Mouse (Mus musculus): ENCODE results near the gene Zcchc4. TPM values are rescaled to one million over a fixed set of nuclear protein-coding genes. Genes with fewer than 3 reads are reported as not detected.

The Zcchc4 gene
- polyA plus RNA-seq, 1 experiment from 2014 or later, result 10.2 TPM

DNA sequence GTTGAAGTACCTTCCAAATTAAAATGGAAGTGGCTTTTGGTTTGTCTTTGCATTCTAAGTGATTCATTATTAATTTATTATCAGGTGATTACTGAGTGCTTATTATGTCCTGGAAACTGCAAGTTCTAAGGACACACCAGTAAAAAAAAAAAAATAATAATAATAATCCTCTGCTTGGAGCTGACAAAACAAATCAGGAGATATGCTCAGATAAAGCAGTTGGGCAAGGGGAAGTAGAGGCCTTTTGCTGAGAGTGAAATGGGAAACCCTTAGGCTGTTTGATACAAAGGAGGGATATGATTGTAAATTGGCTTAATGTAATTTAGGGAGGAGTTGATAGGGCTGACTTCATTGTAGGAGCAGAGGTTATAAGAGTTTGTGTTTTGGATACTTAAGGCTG, 28.3 kb upstream of the Zcchc4 start:
- Histone ChIP-seq H3K4me1 (ENCODE audit: control insufficient read depth in 2 of 2, insufficient read depth in 2 of 2, low read length in 2 of 2) (peaks cover 0 to 8% of the 10 kb centered on the region in 2 experiments; a peak in 2 of 4 replicates), H3K27me3 (ENCODE audit: control insufficient read depth, insufficient read depth, low read length) (no peaks in the 10 kb centered on the region), H3K9me3 (ENCODE audit: control insufficient read depth, low read length) (no peaks in the 10 kb centered on the region), H3K4me2 (ENCODE audit: low read length) (no peak overlapping the region), H3K4me3 (ENCODE audit: control insufficient read depth in 1 of 2, insufficient read depth in 1 of 2, low read depth in 1 of 2, low read length in 2 of 2) (no peak overlapping the region), H3K9ac (ENCODE audit: low read length) (no peak overlapping the region), H3K27ac (replicated peaks in 1 of 2; ENCODE audit: control insufficient read depth in 1 of 2, insufficient read depth in 1 of 2, low read depth in 2 of 2, low read length in 2 of 2) (no peak overlapping the region), H3K36me3 (ENCODE audit: control insufficient read depth, insufficient read depth, low read length) (0 out of 2 replicates have a peak, but pooled peaks cover 12% of the 10 kb centered on the region)
- ATAC-seq (ENCODE audit: insufficient number of reproducible peaks, insufficient read depth, low FRiP score, low read depth), result no peak

DNA sequence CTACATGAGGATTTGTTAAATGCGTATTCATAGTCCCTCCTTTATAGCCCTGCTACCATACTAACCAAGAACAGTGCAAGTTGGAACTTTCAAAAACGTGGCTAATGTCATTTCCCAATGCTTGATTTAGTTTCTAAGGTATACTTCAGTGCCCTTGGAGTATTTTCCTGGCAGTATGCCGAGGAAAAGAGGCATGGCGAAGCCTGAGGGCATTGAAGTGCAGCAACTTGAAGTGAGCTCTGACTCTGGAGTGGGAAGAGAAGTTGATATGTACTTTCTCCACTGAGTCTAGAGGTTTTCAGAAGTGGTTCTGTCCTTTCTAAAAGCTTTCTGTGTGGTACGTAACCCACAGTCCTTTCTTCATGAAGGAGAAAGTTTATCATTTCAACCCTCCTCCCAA, 26.5 kb upstream of the Zcchc4 start:
- no peak overlapping the region for H3K9ac ChIP-seq (ENCODE audit: low read length)

GRCm38 (mm10) chr5:52753146-52753545, 22.1 kb upstream of the Zcchc4 start:
- H3K4me3 ChIP-seq (ENCODE audit: control insufficient read depth in 1 of 2, insufficient read depth in 1 of 2, low read depth in 1 of 2, low read length in 2 of 2), result no peak overlapping the region
- ATAC-seq (ENCODE audit: insufficient number of reproducible peaks, insufficient read depth, low FRiP score, low read depth), result no peak

More for the DNA sequence above, 26.5 kb upstream of the Zcchc4 start:
- WGBS, result 71% methylated on average over 5 of the region's 5 CpGs
- H3K4me3 ChIP-seq (ENCODE audit: control insufficient read depth in 1 of 2, insufficient read depth in 1 of 2, low read depth in 1 of 2, low read length in 2 of 2), result no peak overlapping the region
- H3K9me3 ChIP-seq (ENCODE audit: control insufficient read depth, low read length), result no peaks in the 10 kb centered on the region
- no peak overlapping the region for H3K4me2 ChIP-seq (ENCODE audit: low read length)
- no peaks in the 10 kb centered on the region for H3K27me3 ChIP-seq (ENCODE audit: control insufficient read depth, insufficient read depth, low read length)
- no peaks in the 10 kb centered on the region for H3K4me1 ChIP-seq (ENCODE audit: control insufficient read depth in 2 of 2, insufficient read depth in 2 of 2, low read length in 2 of 2)
- H3K27ac ChIP-seq (replicated peaks in 1 of 2; ENCODE audit: control insufficient read depth in 1 of 2, insufficient read depth in 1 of 2, low read depth in 2 of 2, low read length in 2 of 2), result no peak overlapping the region
- H3K36me3 ChIP-seq (ENCODE audit: control insufficient read depth, insufficient read depth, low read length), result peaks cover 18% of the 10 kb centered on the region; the same call in 1 of the 2 replicates
- ATAC-seq (ENCODE audit: insufficient number of reproducible peaks, insufficient read depth, low FRiP score, low read depth), result no peak

GRCm38 (mm10) chr5:52754196-52754595, 21.0 kb upstream of the Zcchc4 start:
- no peak overlapping the region for H3K9ac ChIP-seq (ENCODE audit: low read length)
- H3K4me1 ChIP-seq (ENCODE audit: control insufficient read depth in 2 of 2, insufficient read depth in 2 of 2, low read length in 2 of 2), result no peaks in the 10 kb centered on the region
- no peak for ATAC-seq (ENCODE audit: insufficient number of reproducible peaks, insufficient read depth, low FRiP score, low read depth)
- peaks cover 24% of the 10 kb centered on the region; the same call in 1 of the 2 replicates for H3K36me3 ChIP-seq (ENCODE audit: control insufficient read depth, insufficient read depth, low read length)
- no peak overlapping the region for H3K27ac ChIP-seq (replicated peaks in 1 of 2; ENCODE audit: control insufficient read depth in 1 of 2, insufficient read depth in 1 of 2, low read depth in 2 of 2, low read length in 2 of 2)
- H3K4me3 ChIP-seq (ENCODE audit: control insufficient read depth in 1 of 2, insufficient read depth in 1 of 2, low read depth in 1 of 2, low read length in 2 of 2), result no peak overlapping the region
- no peaks in the 10 kb centered on the region for H3K27me3 ChIP-seq (ENCODE audit: control insufficient read depth, insufficient read depth, low read length)
- H3K9me3 ChIP-seq (ENCODE audit: control insufficient read depth, low read length), result no peaks in the 10 kb centered on the region
- no peak overlapping the region for H3K4me2 ChIP-seq (ENCODE audit: low read length)

More at GRCm38 (mm10) chr5:52753146-52753545, 22.1 kb upstream of the Zcchc4 start:
- H3K4me1 ChIP-seq (ENCODE audit: control insufficient read depth in 2 of 2, insufficient read depth in 2 of 2, low read length in 2 of 2), result no peaks in the 10 kb centered on the region
- no peak overlapping the region for H3K4me2 ChIP-seq (ENCODE audit: low read length)
- no peaks in the 10 kb centered on the region for H3K9me3 ChIP-seq (ENCODE audit: control insufficient read depth, low read length)
- no peaks in the 10 kb centered on the region for H3K27me3 ChIP-seq (ENCODE audit: control insufficient read depth, insufficient read depth, low read length)
- H3K9ac ChIP-seq (ENCODE audit: low read length), result no peak overlapping the region
- peaks cover 24% of the 10 kb centered on the region; the same call in 1 of the 2 replicates for H3K36me3 ChIP-seq (ENCODE audit: control insufficient read depth, insufficient read depth, low read length)
- WGBS, result 86% methylated on average over 9 of the region's 9 CpGs
- H3K27ac ChIP-seq (replicated peaks in 1 of 2; ENCODE audit: control insufficient read depth in 1 of 2, insufficient read depth in 1 of 2, low read depth in 2 of 2, low read length in 2 of 2), result no peak overlapping the region

- no peak for ATAC-seq (ENCODE audit: insufficient number of reproducible peaks, insufficient read depth, low FRiP score, low read depth)
- 87% methylated on average over 3 of the region's 3 CpGs for WGBS
- H3K9me3 ChIP-seq (ENCODE audit: control insufficient read depth, low read length), result no peaks in the 10 kb centered on the region
- no peak overlapping the region for H3K4me3 ChIP-seq (ENCODE audit: control insufficient read depth in 1 of 2, insufficient read depth in 1 of 2, low read depth in 1 of 2, low read length in 2 of 2)
- no peaks in the 10 kb centered on the region for H3K4me1 ChIP-seq (ENCODE audit: control insufficient read depth in 2 of 2, insufficient read depth in 2 of 2, low read length in 2 of 2)
- peaks cover 24% of the 10 kb centered on the region; the same call in 1 of the 2 replicates for H3K36me3 ChIP-seq (ENCODE audit: control insufficient read depth, insufficient read depth, low read length)
- no peak overlapping the region for H3K27ac ChIP-seq (replicated peaks in 1 of 2; ENCODE audit: control insufficient read depth in 1 of 2, insufficient read depth in 1 of 2, low read depth in 2 of 2, low read length in 2 of 2)
- H3K27me3 ChIP-seq (ENCODE audit: control insufficient read depth, insufficient read depth, low read length), result no peaks in the 10 kb centered on the region
- H3K4me2 ChIP-seq (ENCODE audit: low read length), result no peak overlapping the region
- H3K9ac ChIP-seq (ENCODE audit: low read length), result no peak overlapping the region
Observed at GRCm38 (mm10) chr5:52755337-52755736, 19.9 kb upstream of the Zcchc4 start.

- no peak for ATAC-seq (ENCODE audit: insufficient number of reproducible peaks, insufficient read depth, low FRiP score, low read depth)
- Histone ChIP-seq H3K4me1 (ENCODE audit: control insufficient read depth in 2 of 2, insufficient read depth in 2 of 2, low read length in 2 of 2) (no peaks in the 10 kb centered on the region), H3K9ac (ENCODE audit: low read length) (no peak overlapping the region), H3K36me3 (ENCODE audit: control insufficient read depth, insufficient read depth, low read length) (peaks cover 23% of the 10 kb centered on the region), H3K27me3 (ENCODE audit: control insufficient read depth, insufficient read depth, low read length) (no peaks in the 10 kb centered on the region), H3K4me3 (ENCODE audit: control insufficient read depth in 1 of 2, insufficient read depth in 1 of 2, low read depth in 1 of 2, low read length in 2 of 2) (no peak overlapping the region), H3K4me2 (ENCODE audit: low read length) (no peak overlapping the region), H3K9me3 (ENCODE audit: control insufficient read depth, low read length) (no peaks in the 10 kb centered on the region), H3K27ac (replicated peaks in 1 of 2; ENCODE audit: control insufficient read depth in 1 of 2, insufficient read depth in 1 of 2, low read depth in 2 of 2, low read length in 2 of 2) (no peak overlapping the region)
- 91% methylated on average over 6 of the region's 6 CpGs for WGBS
Observed at GRCm38 (mm10) chr5:52755989-52756388, 19.2 kb upstream of the Zcchc4 start.

DNA sequence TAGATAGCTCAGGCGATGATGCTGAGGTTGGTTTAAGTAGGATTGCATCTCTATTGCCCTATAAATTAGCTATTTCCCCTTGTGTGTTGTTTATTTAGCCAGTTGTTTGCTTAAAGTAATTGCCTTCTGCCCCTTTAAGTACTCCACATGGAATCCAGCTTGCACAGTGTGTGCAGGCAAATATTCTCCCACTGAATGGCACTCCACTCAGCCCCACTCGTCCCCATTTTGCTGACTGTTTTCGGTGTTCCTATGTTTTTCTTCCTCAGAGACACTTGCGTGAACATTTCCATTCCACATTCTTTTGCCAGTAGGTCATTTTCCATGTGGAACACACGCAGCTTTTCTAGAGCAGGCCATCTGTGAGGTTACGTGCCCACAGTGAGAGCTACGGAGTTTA, 12.6 kb upstream of the Zcchc4 start:
- H3K9ac ChIP-seq (ENCODE audit: low read length), result no peak overlapping the region
- WGBS, result 71% methylated on average over 7 of the region's 7 CpGs
- no peak overlapping the region for H3K27ac ChIP-seq (replicated peaks in 1 of 2; ENCODE audit: control insufficient read depth in 1 of 2, insufficient read depth in 1 of 2, low read depth in 2 of 2, low read length in 2 of 2)
- no peak overlapping the region for H3K4me3 ChIP-seq (ENCODE audit: control insufficient read depth in 1 of 2, insufficient read depth in 1 of 2, low read depth in 1 of 2, low read length in 2 of 2)
- H3K9me3 ChIP-seq (ENCODE audit: control insufficient read depth, low read length), result no peaks in the 10 kb centered on the region
- no peak for ATAC-seq (ENCODE audit: insufficient number of reproducible peaks, insufficient read depth, low FRiP score, low read depth)
- H3K4me1 ChIP-seq (ENCODE audit: control insufficient read depth in 2 of 2, insufficient read depth in 2 of 2, low read length in 2 of 2), result no peaks in the 10 kb centered on the region
- H3K4me2 ChIP-seq (ENCODE audit: low read length), result no peak overlapping the region
- peaks cover 38% of the 10 kb centered on the region for H3K36me3 ChIP-seq (ENCODE audit: control insufficient read depth, insufficient read depth, low read length)
- H3K27me3 ChIP-seq (ENCODE audit: control insufficient read depth, insufficient read depth, low read length), result no peaks in the 10 kb centered on the region

DNA sequence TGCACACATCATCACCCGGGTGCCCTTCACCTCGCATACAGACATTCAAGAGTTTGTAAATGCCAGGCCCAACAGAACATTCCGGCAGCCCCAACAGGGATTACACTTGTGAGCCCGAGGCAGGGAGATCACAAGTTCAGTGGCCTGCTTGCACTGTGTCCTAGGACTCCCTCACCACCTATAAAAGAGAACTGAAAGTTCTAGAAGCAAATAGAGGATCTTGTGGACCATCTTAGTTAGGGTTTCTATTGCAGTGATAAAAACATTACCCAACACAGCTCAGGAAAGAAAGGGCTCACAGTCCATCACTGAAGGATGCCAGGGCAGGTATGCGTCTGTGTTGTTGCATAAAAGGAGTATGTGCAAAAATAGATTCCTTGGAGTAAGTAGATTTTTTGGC, 942 bp upstream of the Zcchc4 start:
- WGBS, result 81% methylated on average over 5 of the region's 5 CpGs
- no peak overlapping the region for H3K9ac ChIP-seq (ENCODE audit: low read length)
- H3K27ac ChIP-seq (replicated peaks in 1 of 2; ENCODE audit: control insufficient read depth in 1 of 2, insufficient read depth in 1 of 2, low read depth in 2 of 2, low read length in 2 of 2), result no peak overlapping the region

More for the DNA sequence above, 942 bp upstream of the Zcchc4 start:
- no peak overlapping the region for H3K4me3 ChIP-seq (ENCODE audit: control insufficient read depth in 1 of 2, insufficient read depth in 1 of 2, low read depth in 1 of 2, low read length in 2 of 2)
- no peaks in the 10 kb centered on the region for H3K9me3 ChIP-seq (ENCODE audit: control insufficient read depth, low read length)
- no peak for ATAC-seq (ENCODE audit: insufficient number of reproducible peaks, insufficient read depth, low FRiP score, low read depth)
- H3K36me3 ChIP-seq (ENCODE audit: control insufficient read depth, insufficient read depth, low read length), result peaks cover 13% of the 10 kb centered on the region
- H3K4me2 ChIP-seq (ENCODE audit: low read length), result no peak overlapping the region
- no peaks in the 10 kb centered on the region for H3K4me1 ChIP-seq (ENCODE audit: control insufficient read depth in 2 of 2, insufficient read depth in 2 of 2, low read length in 2 of 2)
- H3K27me3 ChIP-seq (ENCODE audit: control insufficient read depth, insufficient read depth, low read length), result no peaks in the 10 kb centered on the region
